Mouse (Mus musculus) E14TG2a.4 (cell line): ENCODE data around the gene Elk3.
A peak's percentile ranks its signal among the peaks of the same experiment; 100 is the strongest.

ENCODE experiments used
- H3K27me3 ChIP-seq: 2 replicates; pipeline ENCODE4 v1.6.1; 2014; ENCODE audit warnings: low read length, control low read depth; ENCODE audit not compliant: insufficient read depth
- H3K36me3 ChIP-seq: 2 replicates; pipeline ENCODE4 v1.6.1; 2014; ENCODE audit warnings: low read length, control low read depth; ENCODE audit not compliant: insufficient read depth
- H3K4me1 ChIP-seq: replicated peaks from 2 replicates; pipeline ENCODE4 v1.6.1; 2014; ENCODE audit warnings: low read depth, low read length, control low read depth
- H3K4me3 ChIP-seq: replicated peaks from 2 replicates; pipeline ENCODE4 v1.5.1; 2014; ENCODE audit warnings: mild to moderate bottlenecking, low read length
- H3K9me3 ChIP-seq: 2 replicates; pipeline ENCODE4 v1.6.1; 2014; ENCODE audit warnings: low read length, control low read depth
- CTCF ChIP-seq: conservative IDR thresholded peaks from 2 replicates; pipeline ENCODE4 v1.5.1; 2014; ENCODE audit warnings: low read length
- NANOG ChIP-seq: IDR thresholded peaks from 2 replicates; pipeline ENCODE4 v1.6.1; 2014; ENCODE audit warnings: borderline replicate concordance, low read length, mixed read lengths
- POU5F1 ChIP-seq: IDR thresholded peaks from 2 replicates; pipeline ENCODE4 v1.6.1; 2014; ENCODE audit warnings: low read length, borderline replicate concordance

Gene Elk3

DNA sequence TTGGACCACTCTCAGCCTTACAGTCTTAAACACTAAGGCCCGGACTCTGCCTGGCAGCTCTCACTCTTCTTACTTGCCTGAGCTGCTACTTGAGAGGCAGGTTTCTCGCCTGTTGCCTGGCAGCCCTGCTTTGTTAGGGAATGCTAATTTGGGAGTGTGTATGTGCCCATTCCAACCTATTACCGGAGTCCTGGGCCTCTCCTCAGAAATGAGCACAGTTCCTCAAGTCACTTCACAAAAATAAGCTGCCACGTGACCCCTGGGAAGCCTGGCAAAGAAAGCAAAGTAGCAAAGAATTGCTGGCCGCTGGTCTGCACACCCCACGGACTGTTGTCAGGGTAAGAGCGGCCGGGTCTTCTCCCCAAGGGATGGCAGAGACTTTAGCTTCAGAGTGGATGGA is 47.5 kb downstream of the Elk3 start:
- peaks cover 4% of the 10 kb centered on the region; the same call in 1 of the 2 replicates for H3K36me3 ChIP-seq
- no peaks in the 10 kb centered on the region for H3K9me3 ChIP-seq
- TF ChIP-seq CTCF (no peak), POU5F1 (no peak), NANOG (no peak)
- no peaks in the 10 kb centered on the region for H3K27me3 ChIP-seq
- no peak overlapping the region for H3K4me3 ChIP-seq
- peaks cover 40% of the 10 kb centered on the region for H3K4me1 ChIP-seq

DNA sequence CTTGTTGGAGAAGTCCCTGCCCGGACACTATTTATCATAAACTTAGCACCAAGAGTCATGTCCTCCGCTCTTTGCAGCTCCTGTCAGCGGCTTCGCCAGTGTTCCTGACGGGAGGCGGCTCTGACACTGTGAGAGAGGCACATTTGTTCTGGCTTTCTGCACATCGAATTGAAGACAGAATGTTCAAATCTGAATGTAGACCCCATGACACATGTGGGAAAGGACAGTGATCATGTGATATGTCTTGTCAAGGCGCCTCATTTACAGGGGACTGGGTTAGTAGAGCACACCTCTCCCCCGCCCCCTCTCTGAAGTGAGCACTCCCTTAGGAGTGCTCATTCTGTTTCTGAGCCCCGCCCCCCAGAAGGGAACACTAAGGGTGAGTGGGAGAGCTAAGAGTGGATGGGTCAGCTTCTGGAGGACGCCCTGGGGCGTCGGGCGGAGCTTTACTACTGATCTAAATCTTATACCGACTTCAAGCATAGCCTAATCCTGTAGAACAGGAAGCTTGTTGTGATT is 48.9 kb downstream of the Elk3 start:
- TF ChIP-seq NANOG (no peak), POU5F1 (no peak), CTCF (no peak)
- peaks cover 4% of the 10 kb centered on the region; the same call in 1 of the 2 replicates for H3K36me3 ChIP-seq
- H3K27me3 ChIP-seq: no peaks in the 10 kb centered on the region
- H3K9me3 ChIP-seq: no peaks in the 10 kb centered on the region
- peaks cover 46% of the 10 kb centered on the region for H3K4me1 ChIP-seq
- 0 out of 2 replicates have a peak overlapping the region, but pooled peaks have one; percentile 3 for H3K4me3 ChIP-seq

DNA sequence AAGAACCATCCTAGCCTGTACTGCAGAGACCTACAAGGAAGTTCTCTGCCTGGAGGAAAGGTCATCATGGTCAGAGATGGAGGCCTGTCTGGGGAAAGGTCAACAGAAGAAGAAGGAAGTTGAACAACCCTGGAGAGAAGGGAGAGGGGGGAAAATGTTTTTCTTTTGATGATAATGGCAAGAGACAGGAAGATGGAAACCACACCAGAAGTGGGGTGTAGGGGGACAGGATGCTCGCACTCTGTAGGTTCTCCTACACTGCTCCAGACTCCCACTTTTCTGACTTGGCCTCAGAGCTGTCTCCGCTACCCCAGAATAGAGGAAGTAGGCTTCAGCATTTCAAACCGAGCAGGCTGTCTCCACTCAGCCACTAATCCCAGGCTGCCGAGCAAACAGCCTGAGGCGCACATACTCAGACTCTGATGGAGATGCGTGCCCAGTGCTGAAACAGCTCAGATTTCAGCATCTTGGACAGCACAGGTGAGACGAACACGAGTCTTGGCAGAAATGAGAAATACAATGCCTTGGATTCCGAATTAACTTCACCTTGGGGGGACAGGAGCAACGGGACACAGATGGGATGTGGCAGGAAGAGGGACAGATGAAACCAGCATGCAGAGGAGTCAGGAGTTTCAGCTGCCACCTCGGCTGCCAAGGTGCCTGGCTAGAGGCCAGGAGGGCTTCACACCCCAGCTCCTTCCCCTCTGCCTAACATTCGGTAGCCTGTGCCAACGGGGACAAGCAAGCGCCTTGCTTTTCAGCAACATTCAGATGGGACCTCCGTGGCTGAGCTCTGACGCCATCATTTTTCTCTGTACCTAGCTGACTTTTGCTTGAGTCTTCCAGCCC is 49.6 kb downstream of the Elk3 start:
- no peaks in the 10 kb centered on the region for H3K9me3 ChIP-seq
- TF ChIP-seq POU5F1 (no peak), CTCF (no peak), NANOG (no peak)
- H3K4me3 ChIP-seq: 0 out of 2 replicates have a peak overlapping the region, but pooled peaks have one; percentile 3
- no peaks in the 10 kb centered on the region for H3K27me3 ChIP-seq
- H3K4me1 ChIP-seq: peaks cover 52% of the 10 kb centered on the region
- H3K36me3 ChIP-seq: peaks cover 4% of the 10 kb centered on the region; the same call in 1 of the 2 replicates

DNA sequence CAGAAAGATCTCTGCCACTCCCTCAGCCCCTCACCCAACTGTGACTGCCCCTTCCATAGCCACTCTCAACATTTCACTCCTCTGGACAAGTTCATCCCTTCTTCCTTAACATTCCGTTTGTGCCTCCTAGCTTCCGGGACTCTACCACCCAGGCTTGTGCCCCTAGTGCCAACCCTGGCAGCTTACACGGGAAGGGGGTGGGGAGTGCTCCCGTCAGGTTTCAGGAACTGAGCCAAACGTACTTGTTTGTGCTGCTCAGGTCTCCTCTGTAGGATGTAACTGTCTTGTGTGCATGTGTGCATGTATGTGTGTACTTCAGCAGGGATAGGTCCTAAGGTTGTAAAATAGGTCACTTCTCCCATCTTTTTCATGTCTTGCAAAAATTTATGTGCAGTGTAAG is 51.1 kb downstream of the Elk3 start:
- H3K4me1 ChIP-seq: peaks cover 52% of the 10 kb centered on the region
- H3K36me3 ChIP-seq: no peaks in the 10 kb centered on the region
- no peaks in the 10 kb centered on the region for H3K9me3 ChIP-seq
- H3K4me3 ChIP-seq: no peak overlapping the region
- H3K27me3 ChIP-seq: no peaks in the 10 kb centered on the region
- TF ChIP-seq CTCF: no peak
- no peak for TF ChIP-seq NANOG
- TF ChIP-seq POU5F1: no peak

DNA sequence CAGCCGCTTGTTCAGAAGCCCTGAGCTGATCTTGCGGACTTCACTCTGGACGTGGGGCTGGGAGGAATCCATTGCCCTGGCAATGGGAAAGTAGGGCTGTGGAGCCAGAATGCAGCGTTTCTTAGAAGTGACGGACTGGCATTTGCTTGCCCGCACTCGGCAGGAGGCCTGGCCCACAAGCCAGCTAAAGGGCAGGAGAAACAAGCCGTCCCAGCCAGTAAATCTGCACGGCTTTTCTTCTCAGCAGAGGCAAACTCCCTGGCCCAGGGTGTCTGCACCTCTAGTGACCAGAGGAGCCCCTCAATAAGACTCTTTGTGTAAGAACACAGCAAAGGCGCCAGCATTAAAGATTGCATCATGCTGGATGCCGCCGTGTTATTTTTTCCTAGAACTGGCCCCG is 55.6 kb downstream of the Elk3 start:
- peak overlapping the region; percentile 10; the same call in 1 of the 2 replicates for H3K4me3 ChIP-seq
- H3K9me3 ChIP-seq: no peaks in the 10 kb centered on the region
- H3K36me3 ChIP-seq: 0 out of 2 replicates have a peak, but pooled peaks cover 6% of the 10 kb centered on the region
- peaks cover 28% of the 10 kb centered on the region for H3K4me1 ChIP-seq
- no peaks in the 10 kb centered on the region for H3K27me3 ChIP-seq
- TF ChIP-seq POU5F1: no peak
- no peak for TF ChIP-seq CTCF
- TF ChIP-seq NANOG: no peak

DNA sequence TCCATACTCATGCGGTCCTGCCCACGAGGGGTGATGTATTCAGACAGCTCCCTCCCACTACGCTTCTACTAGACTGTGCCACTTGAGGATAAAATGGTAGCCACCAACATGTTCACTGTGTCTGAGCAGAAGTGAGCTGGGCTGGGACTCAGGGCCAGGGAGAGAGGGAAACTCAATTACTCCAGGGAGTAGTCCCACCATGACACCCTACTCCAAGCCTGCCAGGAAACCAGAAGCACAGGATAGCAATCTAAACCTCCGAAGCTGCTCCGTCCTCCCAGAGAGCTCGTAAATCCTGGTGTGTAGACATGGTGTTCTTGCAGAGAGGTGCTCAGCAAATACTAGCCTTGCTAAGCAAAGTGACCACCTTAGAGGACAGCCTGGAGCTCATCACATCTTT is 57.8 kb downstream of the Elk3 start:
- TF ChIP-seq NANOG (no peak), CTCF (no peak), POU5F1 (no peak)
- peaks cover 41% of the 10 kb centered on the region for H3K4me1 ChIP-seq
- no peak overlapping the region for H3K4me3 ChIP-seq
- H3K27me3 ChIP-seq: no peaks in the 10 kb centered on the region
- peaks cover 14% of the 10 kb centered on the region for H3K36me3 ChIP-seq
- H3K9me3 ChIP-seq: no peaks in the 10 kb centered on the region

DNA sequence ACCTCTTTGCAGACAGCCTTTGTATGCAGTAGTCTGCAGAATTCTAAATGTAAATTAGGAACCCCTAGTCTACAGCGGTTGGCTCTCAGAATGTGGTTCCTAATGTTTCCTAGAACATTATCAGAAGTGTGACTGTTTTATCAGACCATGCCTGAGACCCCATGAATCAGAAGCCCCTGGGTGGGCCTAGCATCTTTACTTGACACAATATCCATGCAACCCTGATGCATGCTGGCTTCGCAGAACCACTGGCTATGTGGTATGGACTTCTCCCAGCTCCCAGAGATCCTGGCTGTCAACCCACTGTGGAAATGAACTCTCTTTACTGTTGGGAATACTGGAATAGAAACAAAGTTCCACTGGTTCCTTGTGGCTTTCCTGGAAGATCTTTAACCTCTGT is 58.3 kb downstream of the Elk3 start:
- Histone ChIP-seq H3K4me3 (no peak overlapping the region), H3K36me3 (peaks cover 14% of the 10 kb centered on the region), H3K9me3 (no peaks in the 10 kb centered on the region), H3K27me3 (no peaks in the 10 kb centered on the region), H3K4me1 (peaks cover 44% of the 10 kb centered on the region)
- TF ChIP-seq POU5F1: no peak
- no peak for TF ChIP-seq CTCF
- TF ChIP-seq NANOG: no peak

DNA sequence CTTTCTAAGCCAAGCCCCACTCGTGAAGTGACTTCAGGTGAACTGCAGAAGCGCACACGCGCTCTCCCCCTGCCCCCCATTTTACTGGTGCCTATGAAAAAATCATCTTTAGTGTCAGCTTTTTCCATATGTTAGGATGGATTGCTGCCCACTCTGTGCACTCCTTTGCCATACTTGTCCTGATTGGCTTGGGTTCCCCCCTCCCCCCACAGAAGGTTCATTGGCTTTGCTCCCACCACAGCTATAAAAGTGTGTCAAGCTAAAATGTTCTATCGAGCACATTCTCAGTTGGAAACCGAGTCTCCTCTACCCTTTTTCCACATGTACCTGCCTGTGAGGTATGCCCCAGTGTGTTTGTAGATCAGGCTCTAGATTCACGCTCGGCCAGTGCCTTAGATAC is 59.5 kb downstream of the Elk3 start:
- H3K4me1 ChIP-seq: peaks cover 44% of the 10 kb centered on the region
- no peaks in the 10 kb centered on the region for H3K9me3 ChIP-seq
- no peaks in the 10 kb centered on the region for H3K27me3 ChIP-seq
- H3K36me3 ChIP-seq: peaks cover 14% of the 10 kb centered on the region
- TF ChIP-seq NANOG (no peak), POU5F1 (no peak), CTCF (no peak)
- H3K4me3 ChIP-seq: no peak overlapping the region
